Mouse (Mus musculus): ENCODE results near the gene Dnttip1. TPM values are rescaled to one million over a fixed set of nuclear protein-coding genes. Genes with fewer than 3 reads are reported as not detected.

The Dnttip1 gene
- polyA plus RNA-seq, 1 experiment from 2014 or later, result 85.1 TPM

- no peaks in the 10 kb centered on the region for H3K27me3 ChIP-seq (replicated peaks; ENCODE audit: low read depth, poor library complexity, severe bottlenecking)
- no peaks in the 10 kb centered on the region for H3K9me3 ChIP-seq
- H3K4me3 ChIP-seq, result peak overlapping the region; percentile 90
- no peak overlapping the region for H3K27ac ChIP-seq (replicated peaks)
- WGBS, result 91% methylated on average over 16 of the region's 16 CpGs
- DNase-seq (ENCODE audit: low spot score), result no peak
- H3K4me1 ChIP-seq, result peaks cover 24% of the 10 kb centered on the region
- H3K36me3 ChIP-seq (replicated peaks), result peaks cover 46% of the 10 kb centered on the region
These were observed 57.6 kb downstream of the Dnttip1 start for GRCm38 (mm10) chr2:164803201-164803920.

GRCm38 (mm10) chr2:164803921-164804313 is 58.1 kb downstream of the Dnttip1 start:
- H3K4me3 ChIP-seq, result peak overlapping the region; percentile 90
- H3K27me3 ChIP-seq (replicated peaks; ENCODE audit: low read depth, poor library complexity, severe bottlenecking), result no peaks in the 10 kb centered on the region
- H3K4me1 ChIP-seq, result peaks cover 24% of the 10 kb centered on the region
- peaks cover 46% of the 10 kb centered on the region for H3K36me3 ChIP-seq (replicated peaks)
- no peaks in the 10 kb centered on the region for H3K9me3 ChIP-seq
- no peak for DNase-seq (ENCODE audit: low spot score)
- WGBS, result 63% methylated on average over 1 of the region's 1 CpGs
- peak overlapping the region; percentile 93; the same call in 1 of the 2 replicates for H3K27ac ChIP-seq (replicated peaks)

GRCm38 (mm10) chr2:164804533-164805331 is 58.9 kb downstream of the Dnttip1 start, which contains the start of the genes Acot8 and Zswim3:
Gene Acot8 (minus strand): TSS chr2:164804882.
Gene Zswim3 (plus strand): TSS chr2:164805098.
- Histone ChIP-seq H3K4me1 (peaks cover 24% of the 10 kb centered on the region), H3K4me3 (peak within 1 kb of the TSS; percentile 90), H3K9me3 (no peaks in the 10 kb centered on the region), H3K36me3 (replicated peaks) (peaks cover 46% of the 10 kb centered on the region), H3K27me3 (replicated peaks; ENCODE audit: low read depth, poor library complexity, severe bottlenecking) (no peaks in the 10 kb centered on the region), H3K27ac (replicated peaks) (peak within 1 kb of the TSS; percentile 93)
- peak; percentile 95 for DNase-seq (ENCODE audit: low spot score)
- WGBS, result under 1% methylated on average over 47 of the region's 47 CpGs

GRCm38 (mm10) chr2:164805332-164805718 is 59.5 kb downstream of the Dnttip1 start:
- Histone ChIP-seq H3K27ac (replicated peaks) (peak overlapping the region; percentile 93), H3K36me3 (replicated peaks) (peaks cover 40% of the 10 kb centered on the region), H3K27me3 (replicated peaks; ENCODE audit: low read depth, poor library complexity, severe bottlenecking) (no peaks in the 10 kb centered on the region), H3K4me3 (peak overlapping the region; percentile 90), H3K4me1 (peaks cover 24% of the 10 kb centered on the region), H3K9me3 (no peaks in the 10 kb centered on the region)
- 2% methylated on average over 21 of the region's 21 CpGs for WGBS
- no peak for DNase-seq (ENCODE audit: low spot score)

GRCm38 (mm10) chr2:164806614-164807013 is 60.8 kb downstream of the Dnttip1 start:
- Histone ChIP-seq H3K9me3 (no peaks in the 10 kb centered on the region), H3K36me3 (replicated peaks) (peaks cover 27% of the 10 kb centered on the region), H3K4me3 (no peak overlapping the region), H3K4me1 (peaks cover 24% of the 10 kb centered on the region), H3K27ac (replicated peaks) (no peak overlapping the region), H3K27me3 (replicated peaks; ENCODE audit: low read depth, poor library complexity, severe bottlenecking) (no peaks in the 10 kb centered on the region)
- no peak for DNase-seq (ENCODE audit: low spot score)
- WGBS, result 75% methylated on average over 7 of the region's 7 CpGs

- Histone ChIP-seq H3K27ac (replicated peaks) (no peak overlapping the region), H3K27me3 (replicated peaks; ENCODE audit: low read depth, poor library complexity, severe bottlenecking) (no peaks in the 10 kb centered on the region), H3K4me3 (no peak overlapping the region), H3K9me3 (no peaks in the 10 kb centered on the region), H3K4me1 (peaks cover 12% of the 10 kb centered on the region), H3K36me3 (replicated peaks) (peaks cover 17% of the 10 kb centered on the region)
- 53% methylated on average over 2 of the region's 2 CpGs for WGBS
- no peak for DNase-seq (ENCODE audit: low spot score)
These were observed 67.8 kb downstream of the Dnttip1 start for GRCm38 (mm10) chr2:164813557-164813956.

- H3K4me3 ChIP-seq, result no peak overlapping the region
- H3K27ac ChIP-seq (replicated peaks), result no peak overlapping the region
- 87% methylated on average over 5 of the region's 5 CpGs for WGBS
These were observed 69.6 kb downstream of the Dnttip1 start for GRCm38 (mm10) chr2:164815348-164815747.

GRCm38 (mm10) chr2:164815821-164816220 is 70.0 kb downstream of the Dnttip1 start:
- H3K4me3 ChIP-seq, result no peak overlapping the region
- H3K9me3 ChIP-seq, result no peaks in the 10 kb centered on the region
- 90% methylated on average over 8 of the region's 8 CpGs for WGBS
- peaks cover 16% of the 10 kb centered on the region for H3K36me3 ChIP-seq (replicated peaks)
- H3K27me3 ChIP-seq (replicated peaks; ENCODE audit: low read depth, poor library complexity, severe bottlenecking), result no peaks in the 10 kb centered on the region
- H3K4me1 ChIP-seq, result peaks cover 12% of the 10 kb centered on the region
- no peak overlapping the region for H3K27ac ChIP-seq (replicated peaks)
- DNase-seq (ENCODE audit: low spot score), result no peak

More at GRCm38 (mm10) chr2:164815348-164815747, 69.6 kb downstream of the Dnttip1 start:
- Histone ChIP-seq H3K4me1 (peaks cover 12% of the 10 kb centered on the region), H3K36me3 (replicated peaks) (peaks cover 12% of the 10 kb centered on the region), H3K27me3 (replicated peaks; ENCODE audit: low read depth, poor library complexity, severe bottlenecking) (no peaks in the 10 kb centered on the region), H3K9me3 (no peaks in the 10 kb centered on the region)
- DNase-seq (ENCODE audit: low spot score), result no peak

GRCm38 (mm10) chr2:164817206-164817605 is 71.4 kb downstream of the Dnttip1 start:
- Histone ChIP-seq H3K27ac (replicated peaks) (no peak overlapping the region), H3K4me1 (peaks cover 14% of the 10 kb centered on the region), H3K36me3 (replicated peaks) (peaks cover 26% of the 10 kb centered on the region), H3K9me3 (no peaks in the 10 kb centered on the region), H3K4me3 (no peak overlapping the region), H3K27me3 (replicated peaks; ENCODE audit: low read depth, poor library complexity, severe bottlenecking) (no peaks in the 10 kb centered on the region)
- WGBS, result 88% methylated on average over 6 of the region's 6 CpGs
- no peak for DNase-seq (ENCODE audit: low spot score)

- DNase-seq (ENCODE audit: low spot score), result peak; percentile 45
- Histone ChIP-seq H3K9me3 (no peaks in the 10 kb centered on the region), H3K36me3 (replicated peaks) (peaks cover 26% of the 10 kb centered on the region), H3K27me3 (replicated peaks; ENCODE audit: low read depth, poor library complexity, severe bottlenecking) (no peaks in the 10 kb centered on the region), H3K27ac (replicated peaks) (no peak overlapping the region), H3K4me3 (no peak overlapping the region), H3K4me1 (peaks cover 19% of the 10 kb centered on the region)
- WGBS, result 59% methylated on average over 5 of the region's 5 CpGs
These were observed 71.9 kb downstream of the Dnttip1 start for GRCm38 (mm10) chr2:164817703-164818102.
